Mouse (Mus musculus) heart, postnatal 0 days (tissue): ENCODE results near the gene Efna5.

Source experiments
- CTCF ChIP-seq: IDR thresholded peaks from 2 replicates; pipeline ENCODE4 v1.5.1; 2016; ENCODE audit warnings: antibody characterized with exemption, control low read depth, low read depth
- EP300 ChIP-seq: IDR thresholded peaks from 2 replicates; pipeline ENCODE4 v1.6.1; 2016; ENCODE audit warnings: antibody characterized with exemption, low read depth

DNA sequence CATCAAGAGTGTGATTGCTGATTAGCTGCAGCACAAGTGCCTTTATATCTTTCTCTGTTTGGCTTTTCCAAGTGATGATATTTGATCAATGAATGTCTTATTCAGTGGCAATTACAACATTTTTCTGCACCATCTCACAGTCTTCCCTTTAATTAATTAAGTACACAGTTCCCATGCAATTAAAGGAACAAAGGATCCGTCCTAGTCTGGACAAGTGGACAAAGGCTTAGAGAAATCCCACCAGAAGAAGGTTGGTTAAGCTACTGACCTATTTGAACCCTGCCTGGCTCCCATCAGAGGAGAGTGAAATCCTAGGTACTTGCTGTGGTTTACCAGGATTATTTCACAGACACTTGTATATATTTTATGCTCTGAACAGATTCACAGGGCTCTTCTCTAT lies 252.6 kb downstream of the Efna5 start:
- no peak for TF ChIP-seq CTCF
- TF ChIP-seq EP300: no peak
